Mouse (Mus musculus): ENCODE results near the gene Nmrk1.

The Nmrk1 gene

DNA sequence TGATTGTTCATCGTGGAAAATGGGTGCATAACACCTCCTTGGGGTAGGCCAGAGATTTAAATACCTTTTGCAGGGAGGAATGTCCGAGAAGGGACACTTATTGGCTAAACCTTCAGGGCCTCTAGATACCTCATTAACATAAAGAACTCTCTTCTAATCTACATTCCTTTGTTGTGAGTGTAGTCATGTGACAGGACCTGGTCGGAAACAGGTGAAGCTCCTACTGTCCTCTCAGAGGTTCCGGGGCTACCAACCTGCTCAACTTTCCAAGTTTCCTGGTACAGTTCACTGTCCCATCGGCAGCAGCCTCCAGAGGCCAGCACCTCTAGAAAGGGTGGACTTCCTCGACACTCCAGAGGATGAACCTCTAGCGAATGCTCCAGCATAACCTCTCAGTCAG is 24.2 kb downstream of the Nmrk1 start:
- no peak for DNase-seq

GRCm38 (mm10) chr19:18658473-18658872 is 26.7 kb downstream of the Nmrk1 start:
- DNase-seq = no peak

- DNase-seq = no peak
These were observed 27.6 kb downstream of the Nmrk1 start for GRCm38 (mm10) chr19:18659349-18659748.

- no peak for DNase-seq
These were observed 28.7 kb downstream of the Nmrk1 start for GRCm38 (mm10) chr19:18660466-18660865.

- no peak for DNase-seq
These were observed 29.9 kb downstream of the Nmrk1 start for GRCm38 (mm10) chr19:18661683-18662082.

GRCm38 (mm10) chr19:18663904-18664303 is 32.2 kb downstream of the Nmrk1 start:
- DNase-seq = no peak

GRCm38 (mm10) chr19:18666966-18667365 is 35.2 kb downstream of the Nmrk1 start:
- no peak for DNase-seq

DNA sequence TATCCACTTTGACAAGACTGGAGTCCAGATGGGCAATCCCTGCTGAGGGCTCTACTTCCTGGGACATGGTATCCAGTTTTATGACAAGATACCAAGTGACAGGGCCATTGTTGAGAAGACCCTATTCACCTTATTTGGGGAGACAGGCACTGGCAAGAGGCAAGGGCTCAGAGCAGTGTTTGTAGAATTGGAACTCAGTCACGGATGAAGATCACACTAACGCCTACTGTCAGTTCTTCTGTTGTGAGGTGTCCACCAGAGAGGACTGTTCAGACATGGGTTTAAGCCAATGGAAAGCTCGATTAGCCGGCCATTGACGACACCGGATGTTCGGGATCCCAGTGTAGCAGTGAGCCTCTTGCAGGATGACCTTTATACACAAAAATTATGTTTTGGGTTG is 37.8 kb downstream of the Nmrk1 start:
- DNase-seq = no peak

GRCm38 (mm10) chr19:18670608-18671007 is 38.9 kb downstream of the Nmrk1 start, which contains the start of gene Carnmt1:
Gene Carnmt1 (plus strand): TSS chr19:18670764.
- peak; percentile 99 for DNase-seq

DNA sequence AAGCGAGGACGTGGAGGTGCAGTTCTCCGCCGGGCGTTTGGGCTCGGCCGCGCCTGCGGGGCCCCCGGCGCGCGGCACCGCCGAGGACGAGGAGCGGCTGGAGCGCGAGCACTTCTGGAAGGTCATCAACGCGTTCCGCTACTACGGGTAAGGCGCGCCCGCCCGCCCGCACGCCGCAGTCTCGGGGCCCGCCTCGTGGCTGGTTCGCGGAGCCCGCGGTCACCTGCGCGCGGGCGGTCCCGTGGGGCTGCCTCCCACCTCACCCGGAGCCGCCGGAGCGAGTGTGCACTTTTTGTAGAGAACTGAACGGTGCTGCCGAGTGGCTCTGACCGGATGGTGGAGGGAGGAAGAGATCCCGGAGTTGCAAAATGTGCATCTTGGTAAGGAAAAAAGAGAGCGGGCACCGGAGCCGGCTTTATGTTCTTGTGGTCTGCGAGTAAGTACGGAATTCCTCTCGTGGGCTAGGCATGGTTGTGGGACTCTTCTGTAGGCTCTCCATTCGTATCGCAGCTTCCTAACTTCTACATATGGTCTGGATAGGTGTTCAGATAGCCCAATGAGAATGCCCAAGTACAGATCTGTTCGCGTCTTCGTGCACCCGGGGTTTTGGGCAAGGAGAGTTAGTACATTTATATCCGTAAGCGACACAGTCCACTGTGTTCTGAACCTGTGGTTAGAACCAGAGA is 39.4 kb downstream of the Nmrk1 start:
- peak; percentile 20 for DNase-seq

- no peak for DNase-seq
These were observed 40.7 kb downstream of the Nmrk1 start for GRCm38 (mm10) chr19:18672498-18672897.

GRCm38 (mm10) chr19:18673116-18673515 is 41.4 kb downstream of the Nmrk1 start:
- no peak for DNase-seq

DNA sequence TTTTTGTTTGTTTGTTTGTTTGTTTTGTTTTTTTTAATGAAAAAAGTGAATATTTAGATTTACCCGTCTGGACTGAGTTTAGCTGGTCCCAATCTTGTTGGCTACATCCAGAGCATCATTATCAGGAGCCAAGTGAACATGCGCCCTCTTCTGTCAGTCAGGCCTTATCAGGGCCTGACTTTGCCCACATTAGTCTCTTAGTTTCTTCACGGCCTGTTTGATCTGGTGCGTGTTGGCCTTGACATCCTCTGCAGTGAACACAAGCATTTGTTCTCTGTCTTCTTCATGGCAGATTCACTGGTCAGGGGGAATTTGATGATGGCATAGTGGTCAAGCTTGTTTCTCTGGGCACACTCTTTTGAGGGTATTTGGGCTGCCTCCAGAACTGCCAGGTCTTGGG is 50.4 kb downstream of the Nmrk1 start:
- no peak for DNase-seq

- DNase-seq = no peak
These were observed 55.8 kb downstream of the Nmrk1 start for GRCm38 (mm10) chr19:18687556-18687955.

GRCm38 (mm10) chr19:18692176-18692575 is 60.4 kb downstream of the Nmrk1 start:
- no peak for DNase-seq

GRCm38 (mm10) chr19:18692768-18693167 is 61.0 kb downstream of the Nmrk1 start:
- DNase-seq = no peak

- DNase-seq = no peak
These were observed 63.4 kb downstream of the Nmrk1 start for GRCm38 (mm10) chr19:18695116-18695515.

DNA sequence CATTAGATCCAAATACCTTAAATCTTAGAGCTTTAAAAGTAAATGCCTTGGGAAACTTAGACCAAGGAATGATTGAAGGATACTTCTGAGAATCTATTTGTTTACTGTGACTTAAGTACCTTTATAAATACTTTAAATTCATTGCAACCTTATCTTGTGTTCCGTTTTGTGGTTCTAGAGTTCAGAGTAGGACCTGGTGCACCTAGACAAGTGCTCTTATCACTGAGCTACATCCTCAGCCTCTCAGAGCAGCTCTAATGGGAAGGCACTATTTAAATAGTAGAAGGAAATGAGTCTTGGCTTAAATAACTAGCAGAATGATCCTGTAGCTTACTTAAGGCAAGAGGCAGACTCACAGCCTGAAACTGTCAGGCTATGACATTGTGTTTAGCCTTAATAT is 63.8 kb downstream of the Nmrk1 start:
- DNase-seq = no peak

Data from layer of hippocampus, adult 9-11 months (tissue).